Mouse (Mus musculus) limb, embryonic 11.5 days (tissue): ENCODE results near the gene Oprm1. TPM values are rescaled to one million over a fixed set of nuclear protein-coding genes. Genes with fewer than 3 reads are reported as not detected.
A peak's percentile ranks its signal among the peaks of the same experiment; 100 is the strongest.

Experiments
- ATAC-seq: fragments of 200-750 bp; cut with Nextera tagmentation; 2 replicates; pipeline ENCODE4 v1.8.0; 2017; ENCODE audit warnings: low read depth; ENCODE audit not compliant: insufficient number of reproducible peaks, low FRiP score, low TSS enrichment
- DNase-seq: peaks from one replicate; pipeline ENCODE4 v3.0.0-alpha.2; 2015; ENCODE audit warnings: low spot score
- H3K27ac ChIP-seq: fragments of 300-500 bp; sonication (generic); replicated peaks from 2 replicates; pipeline ENCODE4 v1.5.1; 2014; ENCODE audit warnings: low read depth, mild to moderate bottlenecking, low read length
- H3K27me3 ChIP-seq: fragments of 300-500 bp; sonication (generic); 2 replicates; pipeline ENCODE4 v1.6.1; 2014; ENCODE audit warnings: mild to moderate bottlenecking, low read length, mixed read lengths; ENCODE audit not compliant: control insufficient read depth, insufficient read depth
- H3K36me3 ChIP-seq: fragments of 300-500 bp; sonication (generic); 2 replicates; pipeline ENCODE4 v1.6.1; 2014; ENCODE audit warnings: mild to moderate bottlenecking, low read length, moderate library complexity, mixed read lengths; ENCODE audit not compliant: control insufficient read depth, insufficient read depth
- H3K4me1 ChIP-seq: fragments of 300-500 bp; sonication (generic); 2 replicates; pipeline ENCODE4 v1.6.1; 2014; ENCODE audit warnings: low read length, mixed read lengths; ENCODE audit not compliant: control insufficient read depth, insufficient read depth
- H3K4me2 ChIP-seq: fragments of 300-500 bp; sonication (generic); 2 replicates; pipeline ENCODE4 v1.6.1; 2014; ENCODE audit warnings: low read depth, mild to moderate bottlenecking, moderate library complexity; ENCODE audit not compliant: severe bottlenecking
- H3K4me3 ChIP-seq: fragments of 300-500 bp; sonication (generic); 2 replicates; pipeline ENCODE4 v1.5.1; 2014; ENCODE audit warnings: low read depth, low read length
- H3K9ac ChIP-seq: fragments of 300-500 bp; sonication (generic); 2 replicates; pipeline ENCODE4 v1.6.1; 2014; ENCODE audit warnings: mild to moderate bottlenecking, low read length
- H3K9me3 ChIP-seq: fragments of 300-500 bp; sonication (generic); 2 replicates; pipeline ENCODE4 v1.6.1; 2016; ENCODE audit warnings: low read length; ENCODE audit not compliant: control insufficient read depth
- WGBS: fragments of 180-500 bp; shearing (Covaris S2); extraction: QIAGEN DNeasy Blood & Tissue Kit; methylation state at CpG from one replicate; pipeline ENCODE4 v1.1.7; 2014; 5-methylcytosine and 5-hydroxymethylcytosine counted together
- polyA plus RNA-seq: library from polyadenylated mRNA; unstranded; fragments of >200 nt; fragmentation: Nextera tagmentation; extraction: Ambion mirVana; gene quantifications from 2 replicates; pipeline ENCODE4 v1.2.1, GENCODE M21; 2014

Gene Oprm1
- polyA plus RNA-seq, 1 experiment from 2014 or later, result not detected

GRCm38 (mm10) chr10:7063752-7064457 lies 305.6 kb downstream of the Oprm1 start:
- no peak overlapping the region for H3K27ac ChIP-seq
- ATAC-seq, result no peak
- H3K4me3 ChIP-seq, result no peak overlapping the region
- no peaks in the 10 kb centered on the region for H3K9me3 ChIP-seq
- H3K36me3 ChIP-seq, result no peaks in the 10 kb centered on the region
- H3K4me2 ChIP-seq, result no peak overlapping the region
- H3K4me1 ChIP-seq, result no peaks in the 10 kb centered on the region
- WGBS, result 86% methylated on average over 9 of the region's 9 CpGs
- no peaks in the 10 kb centered on the region for H3K27me3 ChIP-seq
- H3K9ac ChIP-seq, result no peak overlapping the region
- no peak for DNase-seq

- 66% methylated on average over 12 of the region's 12 CpGs for WGBS
- Histone ChIP-seq H3K4me2 (no peak overlapping the region), H3K36me3 (no peaks in the 10 kb centered on the region), H3K4me1 (no peaks in the 10 kb centered on the region), H3K9ac (no peak overlapping the region), H3K9me3 (no peaks in the 10 kb centered on the region), H3K27me3 (no peaks in the 10 kb centered on the region), H3K4me3 (no peak overlapping the region), H3K27ac (no peak overlapping the region)
- ATAC-seq, result no peak
- no peak for DNase-seq
These were observed 310.3 kb downstream of the Oprm1 start for GRCm38 (mm10) chr10:7068608-7069007.

- DNase-seq (no peak), ATAC-seq (no peak)
- WGBS, result 88% methylated on average over 2 of the region's 2 CpGs
- Histone ChIP-seq H3K27me3 (no peaks in the 10 kb centered on the region), H3K4me2 (no peak overlapping the region), H3K4me1 (no peaks in the 10 kb centered on the region), H3K27ac (no peak overlapping the region), H3K9ac (no peak overlapping the region), H3K9me3 (no peaks in the 10 kb centered on the region), H3K36me3 (no peaks in the 10 kb centered on the region), H3K4me3 (no peak overlapping the region)
These were observed 310.8 kb downstream of the Oprm1 start for GRCm38 (mm10) chr10:7069090-7069489.

GRCm38 (mm10) chr10:7070100-7070835 lies 312.0 kb downstream of the Oprm1 start:
- H3K9ac ChIP-seq, result no peak overlapping the region
- DNase-seq (no peak), ATAC-seq (no peak)
- 78% methylated on average over 8 of the region's 8 CpGs for WGBS
- H3K27me3 ChIP-seq, result no peaks in the 10 kb centered on the region
- H3K4me2 ChIP-seq, result no peak overlapping the region
- H3K9me3 ChIP-seq, result no peaks in the 10 kb centered on the region
- no peaks in the 10 kb centered on the region for H3K36me3 ChIP-seq
- H3K27ac ChIP-seq, result no peak overlapping the region
- no peak overlapping the region for H3K4me3 ChIP-seq
- no peaks in the 10 kb centered on the region for H3K4me1 ChIP-seq

- Histone ChIP-seq H3K9me3 (no peaks in the 10 kb centered on the region), H3K4me3 (no peak overlapping the region), H3K27me3 (no peaks in the 10 kb centered on the region), H3K4me2 (no peak overlapping the region), H3K27ac (no peak overlapping the region), H3K4me1 (no peaks in the 10 kb centered on the region), H3K9ac (no peak overlapping the region), H3K36me3 (no peaks in the 10 kb centered on the region)
- ATAC-seq, result no peak
- DNase-seq, result no peak
- WGBS, result 84% methylated on average over 5 of the region's 5 CpGs
These were observed 312.6 kb downstream of the Oprm1 start for GRCm38 (mm10) chr10:7070924-7071323.

- H3K27me3 ChIP-seq, result no peaks in the 10 kb centered on the region
- H3K9ac ChIP-seq, result no peak overlapping the region
- no peaks in the 10 kb centered on the region for H3K36me3 ChIP-seq
- H3K4me2 ChIP-seq, result no peak overlapping the region
- H3K27ac ChIP-seq, result no peak overlapping the region
- ATAC-seq (no peak), DNase-seq (no peak)
- no peaks in the 10 kb centered on the region for H3K9me3 ChIP-seq
- no peak overlapping the region for H3K4me3 ChIP-seq
- 92% methylated on average over 2 of the region's 2 CpGs for whole genome bisulfite sequencing
- H3K4me1 ChIP-seq, result 0 out of 2 replicates have a peak, but pooled peaks cover 2% of the 10 kb centered on the region
These were observed 315.9 kb downstream of the Oprm1 start for GRCm38 (mm10) chr10:7074231-7074630.

GRCm38 (mm10) chr10:7075661-7076060 lies 317.4 kb downstream of the Oprm1 start:
- no peak for DNase-seq
- Histone ChIP-seq H3K36me3 (no peaks in the 10 kb centered on the region), H3K4me2 (no peak overlapping the region), H3K9ac (no peak overlapping the region), H3K4me3 (no peak overlapping the region), H3K27ac (no peak overlapping the region), H3K4me1 (0 out of 2 replicates have a peak, but pooled peaks cover 2% of the 10 kb centered on the region), H3K27me3 (no peaks in the 10 kb centered on the region), H3K9me3 (no peaks in the 10 kb centered on the region)
- 93% methylated on average over 2 of the region's 2 CpGs for WGBS
- ATAC-seq, result no peak

- no peaks in the 10 kb centered on the region for H3K27me3 ChIP-seq
- WGBS, result 9% methylated on average over 8 of the region's 8 CpGs
- peak overlapping the region; percentile 2; the same call in 1 of the 2 replicates for H3K4me2 ChIP-seq
- DNase-seq (peak; percentile 79), ATAC-seq (peak; percentile 65; the same call in 1 of the 2 replicates)
- H3K36me3 ChIP-seq, result no peaks in the 10 kb centered on the region
- H3K9me3 ChIP-seq, result no peaks in the 10 kb centered on the region
- H3K9ac ChIP-seq, result no peak overlapping the region
- 0 out of 2 replicates have a peak, but pooled peaks cover 2% of the 10 kb centered on the region for H3K4me1 ChIP-seq
- no peak overlapping the region for H3K27ac ChIP-seq
- H3K4me3 ChIP-seq, result no peak overlapping the region
These were observed 317.9 kb downstream of the Oprm1 start for GRCm38 (mm10) chr10:7076201-7076600.
